8 mouse cellular contexts compared by ENCODE assay signal in the genomic region with DNA sequence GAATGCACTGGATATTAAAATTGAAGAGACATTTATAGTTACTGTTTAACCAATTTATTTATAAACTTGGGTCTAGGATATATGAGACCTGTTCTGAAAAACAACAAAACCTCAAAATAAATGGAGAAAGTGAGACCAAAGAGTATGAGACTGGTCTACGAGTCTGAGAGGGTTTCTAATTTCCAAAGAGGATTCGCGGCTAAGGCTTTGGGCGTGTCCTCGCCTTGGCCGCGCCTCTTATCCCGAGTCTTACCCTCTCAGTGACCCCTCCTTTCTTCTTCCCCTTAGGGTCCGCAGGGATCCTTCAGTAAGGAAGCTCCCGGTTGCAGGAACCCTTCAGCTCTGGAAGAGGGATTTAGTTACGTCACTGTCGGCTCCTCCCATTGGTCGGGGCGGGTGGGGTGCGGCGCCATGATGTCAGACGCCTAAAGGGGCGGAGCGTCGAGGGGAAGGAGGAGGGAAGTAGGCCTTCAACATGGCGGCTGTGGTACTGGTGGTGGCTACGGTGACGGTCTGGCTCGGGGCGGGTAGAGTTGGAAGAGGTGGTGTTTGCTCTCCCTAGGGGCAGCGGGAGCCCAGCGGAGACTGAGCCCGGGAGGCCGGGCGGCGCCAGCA. TPM values are rescaled to one million over a fixed set of nuclear protein-coding genes. Genes with fewer than 3 reads are reported as not detected.
DNase-seq lines count a peak whose midpoint lies in the region; ATAC-seq and TF ChIP-seq lines count a peak whose summit lies in the region.

A gene (plus strand): TSS at position 413 of the 615 bp plus-strand sequence.

- peak within 1 kb of the TSS; percentile 78 for H3K9ac ChIP-seq in forebrain, embryonic 16.5 days (replicated peaks; ENCODE audit: low read depth, low read length)
- peak within 1 kb of the TSS; percentile 75 for H3K9ac ChIP-seq in lung, embryonic 14.5 days

- under 1% methylated on average over 31 of the region's 31 CpGs for WGBS in forebrain, embryonic 16.5 days
- WGBS in lung, embryonic 14.5 days, result 1% methylated on average over 31 of the region's 31 CpGs
- under 1% methylated on average over 31 of the region's 31 CpGs for whole genome bisulfite sequencing in olfactory bulb, adult 2 months
- WGBS in thymus, adult 2 months, result under 1% methylated on average over 31 of the region's 31 CpGs

- no peaks in the 10 kb centered on the region for H3K9me3 ChIP-seq in G1E (replicated peaks)
- no peaks in the 10 kb centered on the region for H3K9me3 ChIP-seq in forebrain, embryonic 16.5 days (ENCODE audit: control insufficient read depth, low read length)
- H3K9me3 ChIP-seq in lung, embryonic 14.5 days (ENCODE audit: low read depth, low read length), result no peaks in the 10 kb centered on the region

- peak within 1 kb of the TSS; percentile 80 for H3K4me3 ChIP-seq in G1E (ENCODE audit: low read depth, low read length)
- H3K4me3 ChIP-seq in forebrain, embryonic 16.5 days (replicated peaks; ENCODE audit: low read length), result peak within 1 kb of the TSS; percentile 84
- peak within 1 kb of the TSS; percentile 72 for H3K4me3 ChIP-seq in layer of hippocampus, adult 2 months
- H3K4me3 ChIP-seq in lung, embryonic 14.5 days (ENCODE audit: low read depth, low read length), result peak within 1 kb of the TSS; percentile 70
- peak within 1 kb of the TSS; percentile 76 for H3K4me3 ChIP-seq in olfactory bulb, adult 2 months (ENCODE audit: insufficient read depth, low read depth, low read length)
- peak within 1 kb of the TSS; percentile 68 for H3K4me3 ChIP-seq in thymus, adult 2 months (ENCODE audit: control insufficient read depth, insufficient read depth, low read length)

- TF ChIP-seq POLR2A in olfactory bulb, adult 2 months (IDR thresholded peaks at IDR 0.05; ENCODE audit: insufficient read depth, low read depth, low read length), result peak; percentile 84
- peak; percentile 71; the same call in 1 of the 2 replicates for TF ChIP-seq POLR2A in thymus, adult 2 months (IDR thresholded peaks at IDR 0.05; ENCODE audit: control insufficient read depth, extremely low read depth, insufficient read depth, low read length, poor library complexity)

- H3K27ac ChIP-seq in forebrain, embryonic 16.5 days (ENCODE audit: low read length), result peak within 1 kb of the TSS; percentile 96
- peak within 1 kb of the TSS; percentile 93 for H3K27ac ChIP-seq in layer of hippocampus, adult 2 months
- H3K27ac ChIP-seq in lung, embryonic 14.5 days (ENCODE audit: low read depth), result peak within 1 kb of the TSS; percentile 93
- H3K27ac ChIP-seq in olfactory bulb, adult 2 months (ENCODE audit: insufficient read depth, low read depth, low read length), result peak within 1 kb of the TSS; percentile 67
- no peak within 1 kb of the TSS for H3K27ac ChIP-seq in thymus, adult 2 months (ENCODE audit: control insufficient read depth, insufficient read depth, low read length)

- peak within 1 kb of the TSS; percentile 69 for H3K4me2 ChIP-seq in forebrain, embryonic 16.5 days (ENCODE audit: low read length)
- peak within 1 kb of the TSS; percentile 83 for H3K4me2 ChIP-seq in lung, embryonic 14.5 days

- intact Hi-C loops in heart, postnatal 36 days (cut with DNase I), result loop anchor here (1.0 to 2.0 kb wide), 3 partner anchors 34 to 74 kb away; a partner anchor contains a TSS

- peaks cover 40% of the 10 kb centered on the region for H3K4me1 ChIP-seq in G1E (ENCODE audit: insufficient read depth, low read depth, low read length)
- H3K4me1 ChIP-seq in forebrain, embryonic 16.5 days (replicated peaks; ENCODE audit: control insufficient read depth, insufficient read depth, low read length), result peaks cover 13% of the 10 kb centered on the region
- H3K4me1 ChIP-seq in lung, embryonic 14.5 days (ENCODE audit: insufficient read depth), result peaks cover 3% of the 10 kb centered on the region; the same call in 1 of the 2 replicates
- H3K4me1 ChIP-seq in olfactory bulb, adult 2 months (ENCODE audit: control insufficient read depth, insufficient read depth, low read length), result no peaks in the 10 kb centered on the region
- H3K4me1 ChIP-seq in thymus, adult 2 months (replicated peaks; ENCODE audit: control insufficient read depth, insufficient read depth, low read length), result no peaks in the 10 kb centered on the region

- no peaks in the 10 kb centered on the region for H3K27me3 ChIP-seq in G1E (ENCODE audit: insufficient read depth, low read length)
- no peaks in the 10 kb centered on the region for H3K27me3 ChIP-seq in forebrain, embryonic 16.5 days (replicated peaks; ENCODE audit: control insufficient read depth, insufficient read depth, low read length)
- H3K27me3 ChIP-seq in lung, embryonic 14.5 days (ENCODE audit: insufficient read depth, low read length), result no peaks in the 10 kb centered on the region
- H3K27me3 ChIP-seq in thymus, adult 2 months (ENCODE audit: control insufficient read depth, insufficient read depth, low read length), result no peaks in the 10 kb centered on the region

- ATAC-seq in G1E (ENCODE audit: extremely low read depth, insufficient number of reproducible peaks, low FRiP score, poor library complexity, severe bottlenecking), result peak; percentile 94
- ATAC-seq in forebrain, embryonic 16.5 days, result peak; percentile 97
- ATAC-seq in lung, embryonic 14.5 days (ENCODE audit: insufficient read depth), result peak; percentile 99

- no peak for TF ChIP-seq CTCF in G1E (IDR thresholded peaks at IDR 0.05; ENCODE audit: low read depth, low read length)
- TF ChIP-seq CTCF in layer of hippocampus, adult 2 months (conservative IDR thresholded peaks at IDR 0.05), result no peak
- TF ChIP-seq CTCF in lung, embryonic 14.5 days (IDR thresholded peaks at IDR 0.05; ENCODE audit: low read depth), result no peak
- no peak for TF ChIP-seq CTCF in olfactory bulb, adult 2 months (IDR thresholded peaks at IDR 0.05; ENCODE audit: insufficient read depth, low read depth, low read length)
- TF ChIP-seq CTCF in thymus, adult 2 months (IDR thresholded peaks at IDR 0.05; ENCODE audit: borderline replicate concordance, control insufficient read depth, extremely low read depth, insufficient read depth, low read length, poor library complexity), result peak; percentile 48; the same call in 1 of the 2 replicates

- peaks cover 8% of the 10 kb centered on the region for H3K36me3 ChIP-seq in G1E (replicated peaks)
- H3K36me3 ChIP-seq in forebrain, embryonic 16.5 days (ENCODE audit: control insufficient read depth, insufficient read depth), result no peaks in the 10 kb centered on the region
- peaks cover 7% of the 10 kb centered on the region; the same call in 1 of the 2 replicates for H3K36me3 ChIP-seq in lung, embryonic 14.5 days (ENCODE audit: insufficient read depth)
- no peaks in the 10 kb centered on the region for H3K36me3 ChIP-seq in thymus, adult 2 months (ENCODE audit: control insufficient read depth, insufficient read depth, low read length)

- DNase-seq in G1E (ENCODE audit: low spot score), result peak; percentile 88
- DNase-seq in cerebellum, adult 18-20 months, result peak; percentile 91 to 96
- peak; percentile 90 to 93 for DNase-seq in heart, postnatal 36 days
- peak; percentile 93 to 94 for DNase-seq in layer of hippocampus, adult 2 months (ENCODE audit: low spot score in 2 of 2)
- peak; percentile 98 for DNase-seq in lung, embryonic 14.5 days
- DNase-seq in thymus, adult 2 months, result peak; percentile 88

RNA-seq across cellular contexts. Expression of the gene that starts here (rescaled TPM):
- total RNA-seq in G1E (2014; fragmentation: Nextera tagmentation) (25.1 and 39.2 TPM in 2 replicates), G1E (2017) (27.5 and 30.4 TPM in 2 replicates)
- polyA plus RNA-seq in G1E (2012), result 18.3 and 19.0 TPM in 2 replicates
- polyA plus RNA-seq in forebrain, embryonic 16.5 days (2015; fragmentation: Nextera tagmentation; extraction: Ambion mirVana), result 73.6 and 82.4 TPM in 2 replicates
- total RNA-seq in heart, postnatal 36 days (2021), result 10 to 100 TPM; 34.1 to 40.3 TPM
- total RNA-seq in layer of hippocampus, adult 2 months (2021), result 10 to 100 TPM; 39.3 to 40.4 TPM
- 47.7 and 53.8 TPM in 2 replicates for polyA plus RNA-seq in lung, embryonic 14.5 days (2014; fragmentation: Nextera tagmentation; extraction: Ambion mirVana)
- not detected in 2 replicates for polyA plus RNA-seq in olfactory bulb, adult 2 months (2012; ENCODE audit: insufficient read depth, insufficient read length, low replicate concordance, missing spikeins)
- 23.1 and 29.2 TPM in 2 replicates for polyA plus RNA-seq in thymus, adult 2 months (2012; rRNA removed)
